Mouse (Mus musculus) embryo, embryonic 9.5 days (tissue): Measurements from ENCODE around the gene Nrxn3.
A peak's percentile ranks its signal among the peaks of the same experiment; 100 is the strongest.

ENCODE experiments used
- DNase-seq: peaks from one replicate; pipeline ENCODE4 v3.0.0-alpha.2; 2017; ENCODE audit errors: extremely low spot score

Nrxn3 gene

DNA sequence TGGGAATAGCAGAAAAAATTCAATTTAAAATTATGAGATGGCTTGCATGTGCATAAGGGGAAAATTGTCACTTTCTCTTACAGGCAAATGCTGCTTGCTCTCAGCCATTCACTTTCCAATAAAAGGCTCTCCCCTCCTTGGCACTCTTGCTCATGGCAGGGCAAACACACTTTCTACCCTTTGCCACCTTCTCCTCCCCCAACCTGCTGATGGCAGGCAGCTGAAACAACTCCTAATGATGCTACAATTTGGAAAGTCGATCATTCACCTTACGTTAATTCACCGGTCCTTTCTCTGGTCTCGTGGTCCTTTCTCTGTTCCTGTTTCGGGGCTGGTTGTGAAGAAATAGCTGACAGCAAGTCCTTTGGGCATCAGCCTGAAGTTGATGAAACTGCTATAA is 1091.0 kb downstream of the Nrxn3 start:
- DNase-seq, result no peak

DNA sequence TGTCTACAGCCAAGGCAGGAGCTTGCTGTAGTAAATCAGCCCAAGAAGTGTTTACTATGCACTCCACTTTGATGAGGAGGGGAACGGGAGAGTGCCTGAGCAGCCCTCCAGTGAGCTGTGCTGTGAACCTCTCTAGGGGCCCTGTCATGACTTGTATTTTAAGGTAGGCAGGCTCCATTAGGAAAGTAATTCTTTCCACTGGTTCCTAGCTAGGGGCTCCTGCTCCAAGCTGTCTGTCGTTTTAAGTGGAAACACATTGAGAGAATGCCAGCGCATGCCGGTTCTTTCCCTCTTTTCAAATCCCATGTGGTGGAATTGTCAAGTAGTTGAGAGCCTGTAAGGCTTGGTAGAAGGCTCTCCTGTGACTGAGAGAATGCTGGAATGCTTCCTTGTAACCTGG is 1091.9 kb downstream of the Nrxn3 start:
- DNase-seq, result peak; percentile 13

DNA sequence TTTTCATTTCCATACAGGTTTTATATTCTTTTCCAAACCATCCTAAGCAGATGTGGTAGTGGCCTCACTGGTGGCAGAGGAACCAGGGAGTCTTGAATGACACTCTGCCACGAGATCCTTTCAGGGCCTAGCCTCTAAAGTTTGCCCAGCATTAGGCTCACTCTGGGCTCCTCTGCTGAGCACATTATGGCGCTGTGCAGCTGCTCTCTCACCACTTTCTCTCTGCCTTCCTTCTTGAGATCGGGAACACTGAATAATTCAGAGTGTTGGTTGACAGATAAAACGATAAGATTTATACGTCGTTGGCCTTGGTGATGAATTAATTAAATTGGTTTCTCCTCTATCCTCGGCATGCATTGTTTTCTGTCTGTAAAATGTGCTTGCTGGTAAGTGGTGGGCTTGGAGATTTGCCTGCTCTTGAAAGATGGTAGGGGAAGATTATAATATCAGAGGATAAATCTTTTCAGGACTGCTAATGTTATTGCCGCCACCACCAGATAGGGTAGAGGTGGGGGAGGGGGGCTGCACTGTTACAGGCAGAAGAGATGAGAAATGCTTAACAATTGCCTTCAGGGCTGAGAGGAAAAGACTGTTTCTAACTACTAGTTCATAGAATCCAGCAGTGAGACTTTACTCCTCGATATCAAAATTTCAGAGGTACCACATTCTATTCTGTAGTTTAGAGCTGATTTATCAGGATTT is 1094.5 kb downstream of the Nrxn3 start:
- no peak for DNase-seq

DNA sequence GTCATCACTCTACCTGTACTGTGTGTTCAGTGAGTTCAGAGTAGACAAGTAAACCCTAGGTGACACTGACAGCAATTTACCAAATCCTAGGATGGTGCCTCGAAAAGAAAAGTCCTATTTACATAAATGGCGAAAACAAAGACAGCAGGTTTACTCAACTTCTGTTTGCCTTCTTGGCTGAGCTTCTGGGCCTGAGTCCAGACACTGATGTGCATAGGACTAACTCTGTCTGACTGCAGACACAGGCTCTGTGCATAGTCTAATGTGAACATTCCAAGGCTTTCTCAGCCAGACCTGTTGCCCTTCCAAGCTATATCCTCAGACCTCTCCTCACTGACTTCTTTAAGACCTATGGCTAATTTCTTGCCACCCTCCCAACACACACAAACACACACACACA is 1095.5 kb downstream of the Nrxn3 start:
- no peak for DNase-seq

DNA sequence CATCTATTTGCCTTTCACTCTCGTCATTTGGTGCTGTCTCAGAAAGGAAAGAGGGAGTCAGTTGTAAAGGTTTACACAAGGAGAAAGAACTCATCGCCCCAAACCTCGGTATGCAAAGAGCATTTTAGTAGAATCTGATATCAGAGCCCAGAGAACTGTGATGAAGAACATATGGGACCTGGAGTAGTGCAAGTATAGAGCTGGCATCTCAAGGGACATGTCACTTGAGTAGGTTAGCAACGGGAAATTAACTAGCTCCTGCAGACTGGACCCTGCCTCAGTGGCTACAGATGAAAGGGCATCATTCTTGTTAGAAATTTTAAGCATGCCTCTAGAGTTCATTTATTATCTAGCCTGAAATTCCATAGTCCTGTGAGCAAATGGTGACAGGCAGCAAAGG is 1099.5 kb downstream of the Nrxn3 start:
- DNase-seq, result no peak

DNA sequence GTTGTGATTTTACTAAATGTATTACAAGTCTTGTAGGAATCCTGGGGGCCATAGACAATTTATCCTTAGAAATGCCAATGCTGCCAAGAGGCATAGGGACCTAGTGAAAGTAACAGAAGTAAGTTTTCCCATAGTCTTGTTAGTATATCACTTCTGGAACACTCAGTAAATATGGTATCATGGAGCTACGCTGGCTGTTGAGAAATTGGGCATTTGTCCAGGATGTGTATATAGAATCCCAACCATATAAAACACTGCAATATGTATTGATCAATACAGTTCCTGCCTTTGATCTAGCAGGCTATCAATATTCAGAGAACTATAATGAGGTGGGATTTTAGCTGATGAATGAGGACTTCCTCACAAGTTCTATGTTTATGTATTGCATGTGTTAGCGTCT is 1107.3 kb downstream of the Nrxn3 start:
- no peak for DNase-seq

DNA sequence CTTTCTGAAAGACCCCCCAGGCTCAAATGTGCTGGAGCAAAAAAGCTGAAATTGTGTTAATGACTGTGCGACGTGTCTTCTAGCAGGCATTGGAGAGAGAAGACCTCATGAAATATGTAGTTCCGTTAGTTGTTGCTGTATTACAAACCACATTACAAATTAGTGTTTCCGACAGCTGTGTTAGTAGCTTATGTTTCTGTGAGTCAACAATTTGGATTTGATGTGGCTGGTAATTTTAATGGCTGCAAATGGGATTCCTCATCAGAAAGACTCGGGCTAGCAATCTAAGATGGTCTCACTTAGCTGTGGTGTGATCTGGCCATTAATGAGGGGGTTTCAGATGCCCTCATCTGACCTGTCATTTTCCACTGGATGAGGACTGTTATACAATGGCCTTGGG is 1107.7 kb downstream of the Nrxn3 start:
- no peak for DNase-seq

DNA sequence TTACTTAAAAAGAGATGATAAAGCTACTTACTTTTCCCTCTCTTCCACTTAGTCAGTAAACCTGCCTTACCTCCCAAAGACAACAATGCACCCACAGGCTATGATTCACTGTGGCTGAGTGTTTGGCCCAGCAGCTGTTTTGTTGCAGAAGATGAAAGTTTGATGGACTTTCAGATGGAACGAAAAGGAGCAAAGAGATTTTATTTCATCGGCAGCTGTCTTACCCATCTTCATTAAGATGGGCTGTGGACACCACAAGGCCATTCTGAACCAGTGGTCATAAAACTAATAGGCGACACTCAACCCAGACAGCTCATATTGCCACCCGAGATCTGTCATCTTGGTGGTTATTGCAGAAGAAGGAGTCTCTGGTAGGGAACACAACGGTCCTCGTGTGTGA is 1108.6 kb downstream of the Nrxn3 start:
- no peak for DNase-seq

DNA sequence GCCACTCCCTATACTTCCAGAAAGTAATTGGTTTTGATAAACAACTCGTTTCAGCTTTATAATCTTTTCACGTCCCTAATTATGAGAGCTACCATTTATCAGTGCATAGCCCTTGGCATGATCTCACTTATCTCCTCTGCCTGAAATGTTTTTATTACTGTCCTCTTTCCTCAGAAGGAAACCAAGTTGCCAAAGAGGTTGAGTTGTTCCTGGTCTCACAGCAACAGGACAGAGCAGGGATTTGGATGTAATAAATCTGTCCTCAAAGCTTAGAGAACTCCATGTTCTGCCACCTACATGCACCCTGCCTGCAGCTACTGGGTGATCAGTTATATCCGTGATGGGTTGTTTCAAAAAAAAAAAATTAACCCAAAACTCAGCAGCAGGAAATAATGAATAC is 1113.6 kb downstream of the Nrxn3 start:
- no peak for DNase-seq

DNA sequence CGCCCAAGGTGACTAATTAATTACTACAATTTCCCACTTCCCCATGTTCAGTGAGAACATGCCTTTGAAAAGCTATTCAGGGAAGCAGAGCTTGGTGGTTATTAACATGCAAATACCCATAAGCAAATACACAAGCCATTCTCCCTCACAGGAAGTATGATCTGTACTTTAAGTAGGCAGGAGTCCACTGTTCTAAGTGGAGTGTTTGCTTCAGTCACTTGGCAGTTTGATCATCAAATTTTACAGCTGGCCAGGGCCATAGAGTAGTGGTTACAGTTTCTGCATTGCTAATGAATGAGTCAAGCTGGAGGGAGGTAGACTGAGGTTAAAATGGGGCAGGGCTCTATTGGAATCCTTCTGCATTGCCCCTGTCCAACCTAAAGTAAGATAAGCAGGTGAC is 1120.2 kb downstream of the Nrxn3 start:
- DNase-seq, result no peak

DNA sequence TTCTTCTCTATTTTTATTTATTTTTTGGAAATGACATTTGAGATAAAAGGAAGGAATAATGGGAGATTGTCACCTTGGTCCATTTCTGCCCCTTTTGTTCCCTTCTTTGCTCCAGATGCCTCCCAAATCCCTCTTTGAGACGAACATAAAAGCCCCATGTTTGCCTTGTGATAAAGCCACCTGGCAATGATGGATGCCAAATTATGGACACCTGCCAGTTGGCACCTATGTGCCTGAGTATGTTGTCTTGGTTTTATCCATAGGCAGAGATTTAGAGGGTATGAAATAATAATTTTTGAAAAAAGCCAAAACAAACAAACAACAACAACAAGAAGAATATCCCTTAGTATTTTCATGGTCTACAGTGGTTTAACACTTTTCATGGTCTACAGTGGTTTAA is 1125.4 kb downstream of the Nrxn3 start:
- DNase-seq, result no peak

DNA sequence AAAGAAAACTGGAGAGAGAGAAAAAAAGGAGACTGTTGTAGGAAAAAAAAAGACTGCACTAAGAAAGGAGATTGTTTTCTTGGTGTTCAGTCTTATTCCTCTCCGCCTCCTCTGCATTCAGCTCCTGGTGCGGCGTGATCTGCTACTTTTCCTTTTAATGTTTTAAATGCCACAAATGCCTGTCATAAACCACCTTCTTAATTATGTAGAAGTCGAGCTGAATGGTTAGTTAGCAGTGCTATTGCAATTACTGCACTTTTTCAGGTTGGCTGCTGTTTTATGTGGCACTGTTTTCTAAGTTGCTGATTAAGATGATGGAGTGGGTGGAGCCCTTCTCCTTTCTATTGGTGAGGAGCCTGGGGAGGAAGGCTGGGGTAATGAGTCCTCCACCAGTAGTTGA is 1131.7 kb downstream of the Nrxn3 start:
- DNase-seq, result no peak

DNA sequence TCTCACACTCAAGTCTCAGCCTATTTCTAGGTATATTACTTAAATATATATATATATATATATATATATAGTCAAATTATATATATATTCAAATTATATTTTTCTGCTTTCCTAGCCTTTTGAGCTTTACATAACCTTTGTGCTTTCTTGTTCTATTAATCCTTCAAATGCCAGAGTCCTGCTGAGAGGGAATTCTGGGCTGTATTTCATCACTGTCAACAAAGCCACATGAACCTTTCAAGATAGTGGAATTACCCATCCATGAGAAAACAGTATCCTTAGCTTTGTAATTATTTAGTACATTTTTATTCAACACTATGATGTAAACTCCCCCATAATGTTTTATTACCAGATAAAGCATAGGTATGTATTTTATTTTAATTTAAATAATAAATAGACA is 1144.4 kb downstream of the Nrxn3 start:
- DNase-seq, result no peak

DNA sequence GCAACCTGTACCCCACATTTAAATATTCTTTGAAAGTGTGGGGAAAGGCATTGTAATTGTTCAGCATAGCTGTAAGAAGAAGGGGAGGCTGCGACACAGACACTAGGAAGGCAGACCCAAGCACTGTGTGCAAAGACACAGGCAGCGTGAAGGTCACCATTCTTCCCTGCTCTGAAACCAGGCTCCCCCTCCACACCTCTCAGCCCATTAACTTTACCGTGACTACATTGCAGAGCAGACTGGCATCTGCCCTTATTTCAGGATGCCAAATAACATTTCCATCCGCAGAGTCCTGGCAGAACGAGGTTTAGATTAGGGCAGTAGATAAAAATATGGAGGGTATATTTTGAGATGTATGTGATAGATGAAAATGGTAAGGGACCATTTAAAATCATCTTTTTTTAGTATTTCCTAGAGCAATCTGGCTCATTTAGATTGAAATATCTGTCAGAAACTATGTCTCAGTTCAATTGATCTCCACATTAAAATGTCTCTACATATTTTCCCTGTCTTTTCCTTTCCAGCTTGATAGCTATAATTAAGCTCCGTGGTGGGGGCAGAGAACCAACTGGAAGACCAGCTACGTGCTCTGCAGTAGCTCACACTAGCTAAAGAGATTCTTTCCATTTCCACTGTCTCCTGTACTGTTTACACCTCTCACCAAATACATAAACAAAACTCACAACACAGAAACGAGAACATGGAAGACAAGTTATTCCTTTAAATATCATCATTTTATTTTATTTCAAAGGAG is 1160.1 kb downstream of the Nrxn3 start:
- no peak for DNase-seq

DNA sequence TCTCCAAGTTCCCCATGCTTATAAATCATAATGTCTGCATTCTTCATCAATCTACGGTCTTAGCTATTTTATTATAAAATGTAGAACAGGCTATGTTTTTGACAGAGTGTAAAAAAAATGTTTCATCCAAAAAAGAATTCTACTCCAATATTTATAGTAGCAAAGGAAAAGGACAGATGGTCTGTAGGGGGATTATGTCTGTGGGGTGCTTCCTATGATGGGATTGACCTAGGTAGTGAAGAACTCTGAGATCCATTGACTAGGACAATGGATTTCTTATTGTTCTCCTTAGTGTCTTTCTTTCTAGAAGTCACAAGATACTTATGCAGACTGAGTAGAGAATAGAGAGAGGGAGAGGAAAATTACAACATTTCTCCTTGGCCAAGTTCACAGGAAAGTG is 1161.9 kb downstream of the Nrxn3 start:
- no peak for DNase-seq

DNA sequence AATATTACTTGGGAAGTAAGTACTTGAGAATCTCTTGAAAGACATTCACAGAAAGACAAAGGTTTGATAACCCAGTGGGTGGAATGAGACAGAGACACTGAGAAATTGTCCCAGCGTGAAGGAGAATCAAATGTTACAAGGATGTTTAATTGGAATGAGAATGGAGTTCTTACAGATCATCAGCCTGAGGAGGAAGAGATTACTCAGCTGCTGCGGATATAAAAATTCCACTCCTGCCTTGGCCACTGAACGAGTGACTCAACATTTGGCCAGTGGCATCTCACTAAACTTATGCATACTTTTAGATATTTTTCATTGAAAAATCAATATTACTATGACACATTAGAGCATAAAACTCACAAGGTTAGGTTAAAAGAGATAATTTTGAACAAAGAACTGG is 1166.0 kb downstream of the Nrxn3 start:
- no peak for DNase-seq

DNA sequence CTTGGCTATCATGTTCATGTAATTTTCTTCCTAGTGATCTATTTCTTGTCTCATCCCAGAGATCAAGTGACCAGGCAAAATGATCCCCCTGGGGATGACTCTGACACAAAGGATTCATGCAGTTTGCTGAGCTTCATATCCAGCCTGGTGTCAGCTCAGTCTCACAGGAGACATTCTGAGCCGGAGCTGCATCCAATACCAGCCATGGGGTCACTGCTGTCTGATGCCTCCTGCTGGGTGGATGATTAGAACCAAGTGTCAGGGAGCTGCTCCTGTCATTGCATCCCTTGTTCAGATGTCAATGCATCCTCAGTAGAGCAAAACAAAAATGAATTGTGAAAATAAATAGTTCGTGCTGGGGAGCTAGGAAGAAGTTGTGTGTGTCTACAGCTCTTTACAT is 1174.2 kb downstream of the Nrxn3 start:
- no peak for DNase-seq

DNA sequence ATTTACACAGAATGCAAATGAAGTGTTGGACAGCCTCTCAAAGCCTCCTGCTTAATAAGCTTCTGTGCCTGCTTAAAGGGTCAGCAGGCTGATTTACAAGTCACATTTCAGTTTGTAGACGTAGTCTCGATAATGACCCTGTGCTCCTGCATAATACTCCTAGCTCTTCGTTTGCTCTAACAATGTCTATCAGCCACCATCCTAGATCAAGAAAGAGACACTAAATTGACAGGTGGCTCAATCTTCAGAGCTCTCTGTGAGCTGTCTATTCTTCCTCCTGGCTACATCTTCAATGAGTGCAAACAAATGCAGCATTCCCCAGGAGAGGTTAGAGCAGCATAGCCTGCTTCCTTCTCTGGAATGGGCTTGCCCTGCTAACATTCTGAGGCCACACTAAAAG is 1186.9 kb downstream of the Nrxn3 start:
- DNase-seq, result no peak

DNA sequence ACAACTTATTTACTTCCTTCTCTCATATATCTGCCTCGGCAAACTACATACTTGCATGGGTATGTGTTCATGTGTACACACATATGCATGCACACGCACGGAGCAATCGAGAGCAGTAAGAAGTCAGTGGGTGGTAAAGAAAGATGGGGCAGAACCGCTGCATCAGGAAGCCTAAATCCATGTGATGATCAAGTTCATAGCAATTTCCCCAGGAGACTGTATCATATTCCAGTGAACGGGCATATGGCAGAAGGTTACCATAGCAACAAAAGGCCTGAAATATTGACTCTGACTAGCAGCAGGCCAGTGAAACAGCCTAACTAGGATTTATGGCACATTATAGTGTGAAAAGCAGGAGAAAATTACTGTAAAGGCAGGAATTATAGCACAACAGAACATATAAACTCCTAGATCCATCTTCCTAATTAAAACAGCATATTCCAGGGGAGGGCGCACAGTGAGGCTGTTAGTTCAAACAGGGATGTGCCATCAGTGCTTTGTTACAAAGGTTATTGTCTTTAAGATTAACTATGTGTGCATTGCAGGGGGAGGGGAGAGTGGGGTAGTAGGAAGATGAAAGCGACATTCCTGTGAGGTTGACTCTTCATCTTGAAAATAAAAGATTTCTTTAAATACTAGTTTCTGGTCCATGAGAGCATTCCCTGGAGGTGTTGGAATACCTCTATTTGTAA is 1195.6 kb downstream of the Nrxn3 start:
- no peak for DNase-seq

DNA sequence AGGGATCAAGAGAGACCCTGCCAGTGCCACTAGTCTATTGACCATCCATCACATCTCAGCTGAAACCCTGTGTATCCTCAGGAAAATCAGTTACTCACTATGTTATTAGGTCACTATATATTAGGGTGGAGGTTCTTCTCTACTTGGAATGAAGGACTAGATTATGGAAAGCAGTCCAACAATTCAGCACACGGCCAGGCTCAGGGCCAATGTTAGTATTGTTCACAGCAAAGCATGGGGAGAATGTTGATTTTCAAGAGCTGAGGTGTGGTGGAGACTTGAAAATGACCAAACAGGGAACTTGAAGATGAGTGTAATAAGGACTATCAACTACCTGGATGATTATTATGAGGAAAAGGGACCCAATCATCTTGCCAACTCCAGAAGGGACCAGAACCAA is 1209.7 kb downstream of the Nrxn3 start:
- no peak for DNase-seq

DNA sequence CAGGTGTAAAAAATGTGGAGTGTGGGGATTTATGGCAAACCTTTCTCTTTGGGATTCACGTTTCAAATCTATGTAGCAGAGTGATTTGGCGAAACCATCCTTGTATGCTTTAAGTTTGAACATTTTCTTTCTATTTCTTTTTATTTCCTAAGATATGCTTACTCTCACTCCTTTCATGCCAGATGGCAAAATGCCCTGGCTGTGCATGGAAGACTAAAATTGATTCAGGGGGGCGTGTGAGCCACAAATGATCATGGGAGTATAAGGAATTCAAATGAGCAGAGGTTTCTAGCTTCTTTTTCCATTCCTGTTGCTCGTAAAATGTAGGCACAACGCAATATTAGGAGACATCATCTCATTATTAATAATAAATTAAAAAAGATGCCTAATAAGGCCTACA is 1211.0 kb downstream of the Nrxn3 start:
- no peak for DNase-seq

DNA sequence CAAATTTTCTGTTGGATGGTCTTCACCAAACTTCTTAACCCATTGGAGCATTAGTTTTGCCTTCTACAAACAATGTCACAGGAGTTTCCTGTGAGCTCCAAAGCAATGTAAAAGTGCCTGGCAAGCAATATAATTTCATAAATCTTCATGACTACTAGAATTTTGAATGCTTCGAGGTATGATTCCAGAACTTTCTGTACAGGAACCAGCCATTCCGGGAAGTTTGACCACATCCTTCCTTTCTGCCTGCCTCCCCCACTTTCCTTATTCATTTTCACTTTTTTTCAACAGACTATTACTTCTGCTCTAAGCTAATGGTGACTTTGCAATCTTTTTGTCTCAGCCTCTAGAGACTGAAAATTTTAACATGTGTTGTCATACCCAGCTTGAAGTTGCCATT is 1218.1 kb downstream of the Nrxn3 start:
- DNase-seq, result no peak

DNA sequence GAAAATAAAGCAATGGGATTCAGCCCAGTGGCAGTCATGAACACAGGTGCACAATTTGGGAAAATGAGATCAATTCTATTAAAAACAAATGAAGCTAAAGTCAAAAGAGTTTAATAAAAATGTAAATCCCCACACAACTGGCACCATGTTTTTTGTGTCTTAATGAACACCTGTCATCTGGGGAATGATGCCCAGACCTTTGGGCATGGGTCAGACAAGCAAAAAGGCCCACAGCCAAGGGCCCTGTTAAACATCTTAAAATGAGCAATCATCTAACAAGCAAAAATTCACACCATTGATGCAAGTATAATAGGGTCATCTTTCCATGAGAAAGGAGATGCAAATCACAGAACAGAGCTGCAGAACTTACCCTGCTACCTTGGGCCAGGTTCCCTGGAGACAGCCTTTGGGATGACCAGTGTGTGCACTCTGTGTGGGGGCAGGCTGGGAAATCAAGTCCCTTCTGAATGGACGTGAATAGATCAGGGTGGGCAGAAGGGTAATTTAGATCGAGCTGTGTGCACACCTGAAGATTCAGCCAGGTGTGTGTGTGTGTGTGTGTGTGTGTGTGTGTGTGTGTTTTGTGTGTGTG is 1223.3 kb downstream of the Nrxn3 start:
- no peak for DNase-seq
